ENCODE assay signal across 10 mouse cellular contexts in the genomic region with DNA sequence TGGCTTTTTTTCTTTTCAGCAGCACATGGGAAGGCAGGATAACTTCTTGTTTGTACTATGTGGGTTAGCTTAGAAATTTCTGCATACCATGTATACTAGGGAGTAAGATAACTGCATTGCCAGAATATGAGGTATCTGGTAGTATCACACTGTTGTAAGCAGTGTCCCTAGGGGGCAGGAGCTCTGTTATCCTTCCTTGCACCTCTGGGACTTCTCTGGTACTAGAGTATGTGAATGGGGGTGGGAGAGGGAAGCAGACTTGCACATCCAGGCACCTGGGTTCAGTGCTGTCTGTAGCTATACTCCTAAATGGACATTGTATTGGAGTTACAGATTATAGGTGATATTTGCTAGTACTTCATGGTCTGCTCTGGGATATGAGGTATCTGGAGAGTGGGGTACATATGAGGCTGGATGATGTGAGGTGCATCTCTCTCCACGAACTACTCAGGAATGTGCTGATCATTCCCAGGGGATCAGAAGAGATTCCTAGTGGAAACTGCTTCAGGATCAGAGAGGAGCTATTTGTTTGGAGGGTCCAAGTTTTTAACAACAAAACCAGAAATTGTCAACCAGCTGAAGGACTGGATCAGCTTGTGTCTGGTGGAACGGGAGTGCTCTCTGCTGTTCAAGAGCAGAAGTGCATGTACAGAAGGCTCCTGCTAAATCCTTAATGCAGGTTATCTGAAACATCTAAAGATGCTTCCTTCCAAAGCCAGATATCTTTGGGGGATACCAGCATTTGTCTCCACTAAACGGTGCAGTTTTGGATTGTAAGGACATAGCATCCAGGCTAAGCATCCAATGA.
DNase-seq lines count a peak whose midpoint lies in the region; ATAC-seq and TF ChIP-seq lines count a peak whose summit lies in the region.
"Had no signal": no experiment of that assay in that cellular context is flagged by ENCODE, and none has a peak within 500 bp of the region (broad histone marks: within the 10 kb centered on the region; RNA-seq: fewer than 3 reads in every experiment).

No protein-coding gene starts in this region.

- ATAC-seq in kidney, embryonic 14.5 days (ENCODE audit: low FRiP score, low TSS enrichment): no peak

- WGBS in kidney, embryonic 14.5 days: 35% methylated on average over 3 of the region's 3 CpGs

- no peaks in the 10 kb centered on the region for H3K36me3 ChIP-seq in ES-E14 (ENCODE audit: control insufficient read depth, insufficient read depth, low read length, poor library complexity, severe bottlenecking)
- no peaks in the 10 kb centered on the region for H3K36me3 ChIP-seq in kidney, embryonic 14.5 days (ENCODE audit: control insufficient read depth, insufficient read depth, low read length)
- H3K36me3 ChIP-seq: embryonic facial prominence, embryonic 13.5 days had no signal

- no peaks in the 10 kb centered on the region for H3K27me3 ChIP-seq in kidney, embryonic 14.5 days (ENCODE audit: control insufficient read depth, insufficient read depth, low read length)
- H3K27me3 ChIP-seq: embryonic facial prominence, embryonic 13.5 days had no signal

- DNase-seq in ES-E14 (ENCODE audit: low read depth, low spot score): peak; percentile 12
- peak; percentile 2 for DNase-seq in c-Kit-positive CD71-negative TER-119-negative erythroid progenitor cells, embryonic 14.5 days (ENCODE audit: low read depth)
- DNase-seq in frontal cortex, postnatal 14 days (ENCODE audit: low spot score in 2 of 2): peak; percentile 32 to 62
- peak; percentile 76 to 83 for DNase-seq in left cerebral cortex, postnatal 14 days (ENCODE audit: low spot score in 2 of 2)
- DNase-seq in retina, embryonic 14.5 days (ENCODE audit: low spot score): peak; percentile 70
- DNase-seq in thymus, postnatal 0 days (ENCODE audit: low spot score): no peak
- no peak for DNase-seq in testis, postnatal 14 days (ENCODE audit: low spot score)

- no peaks in the 10 kb centered on the region for H3K4me1 ChIP-seq in ES-E14 (ENCODE audit: control insufficient read depth in 2 of 2, insufficient read depth in 2 of 2, low read length in 2 of 2, poor library complexity in 1 of 2)
- no peaks in the 10 kb centered on the region for H3K4me1 ChIP-seq in kidney, embryonic 14.5 days (ENCODE audit: control insufficient read depth, insufficient read depth, low read length)
- H3K4me1 ChIP-seq: embryonic facial prominence, embryonic 13.5 days had no signal

- intact Hi-C loops in left cerebral cortex, postnatal 14 days (cut with DNase I): no loop called here

- no peak overlapping the region for H3K9ac ChIP-seq in ES-E14 (ENCODE audit: insufficient read depth, low read depth, low read length, poor library complexity, severe bottlenecking)
- no peak overlapping the region for H3K9ac ChIP-seq in kidney, embryonic 14.5 days (ENCODE audit: low read depth, low read length)
- H3K9ac ChIP-seq: embryonic facial prominence, embryonic 13.5 days had no signal

- H3K27ac ChIP-seq in ES-E14 (ENCODE audit: insufficient read depth, low read depth, low read length, poor library complexity, severe bottlenecking): no peak overlapping the region
- H3K27ac ChIP-seq in kidney, embryonic 14.5 days (ENCODE audit: low read depth, low read length): no peak overlapping the region
- H3K27ac ChIP-seq: embryonic facial prominence, embryonic 13.5 days; macrophage had no signal

- no peak overlapping the region for H3K4me3 ChIP-seq in ES-E14 (ENCODE audit: insufficient read depth in 1 of 2, low read depth in 1 of 2, low read length in 2 of 2, poor library complexity in 1 of 2, severe bottlenecking in 1 of 2)
- H3K4me3 ChIP-seq in kidney, embryonic 14.5 days (ENCODE audit: low read length): no peak overlapping the region
- H3K4me3 ChIP-seq: embryonic facial prominence, embryonic 13.5 days had no signal

- no peaks in the 10 kb centered on the region for H3K9me3 ChIP-seq in ES-E14 (ENCODE audit: control insufficient read depth, insufficient read depth, low read depth, low read length)
- no peaks in the 10 kb centered on the region for H3K9me3 ChIP-seq in kidney, embryonic 14.5 days (ENCODE audit: control insufficient read depth, low read length)
- H3K9me3 ChIP-seq: embryonic facial prominence, embryonic 13.5 days had no signal

- in situ Hi-C loops in ES-E14 (cut with MboI; ENCODE audit: low sequenced_read_pairs in 2 of 2, unreplicated experiment in 2 of 2): no loop called here

- no peak overlapping the region for H3K4me2 ChIP-seq in kidney, embryonic 14.5 days (replicated peaks; ENCODE audit: low read depth, low read length)
- H3K4me2 ChIP-seq: embryonic facial prominence, embryonic 13.5 days had no signal

TF ChIP-seq in ES-E14, 5 proteins besides CTCF, POLR2A, EP300 and RAD21:
- no peak for TF ChIP-seq MAFK (IDR thresholded peaks at IDR 0.05; ENCODE audit: insufficient read depth, low read depth, low read length)
- TF ChIP-seq CHD2 (IDR thresholded peaks at IDR 0.05; ENCODE audit: low read depth, low read length): no peak
- TF ChIP-seq HCFC1 (IDR thresholded peaks at IDR 0.05; ENCODE audit: borderline replicate concordance, insufficient read depth, low read length): no peak
- TF ChIP-seq ZC3H11A (IDR thresholded peaks at IDR 0.05; ENCODE audit: borderline replicate concordance, low read depth, low read length): 0 out of 2 replicates have a peak, but pooled peaks have one; percentile 3

Comparison
In these comparisons a context has a peak if more than half of its experiments do, and no peak if none do; other contexts are left out.
1. DNase-seq: peak in ES-E14 (single experiment), c-Kit-positive CD71-negative TER-119-negative erythroid progenitor cells, embryonic 14.5 days (single experiment), frontal cortex, postnatal 14 days (2 of 2), left cerebral cortex, postnatal 14 days (2 of 2) and retina, embryonic 14.5 days (single experiment); none in thymus, postnatal 0 days (single experiment) and testis, postnatal 14 days (single experiment).